20 mouse cellular contexts compared by ENCODE assay signal in the genomic region with DNA sequence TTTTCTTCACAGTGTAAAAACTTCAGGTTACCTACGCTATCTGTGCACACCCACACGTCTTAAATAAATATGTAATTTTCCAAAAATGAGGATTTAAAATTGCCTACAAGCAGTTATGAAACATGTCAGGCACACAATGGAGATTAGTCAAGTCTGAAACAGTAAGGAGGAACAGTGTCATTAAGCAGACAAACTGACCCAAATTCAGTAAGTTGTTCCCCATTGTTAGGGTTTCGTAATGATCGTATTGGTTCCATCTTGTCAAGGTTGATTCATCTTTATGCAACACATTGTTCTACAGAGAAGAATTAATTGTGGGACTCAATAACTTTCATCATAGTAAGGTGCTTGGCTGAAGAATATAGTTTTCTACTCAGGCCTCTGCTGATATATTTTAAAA.
A peak's percentile ranks its signal among the peaks of the same experiment; 100 is the strongest.
DNase-seq lines count a peak whose midpoint lies in the region; ATAC-seq and TF ChIP-seq lines count a peak whose summit lies in the region.
"Had no signal": no experiment of that assay in that cellular context is flagged by ENCODE, and none has a peak within 500 bp of the region (broad histone marks: within the 10 kb centered on the region; RNA-seq: fewer than 3 reads in every experiment).

No protein-coding gene starts in this region.

- ATAC-seq in common myeloid progenitor, adult 5-6 weeks (replicated peaks; ENCODE audit: low read depth, poor library complexity, severe bottlenecking) = 0 out of 2 replicates have a peak, but pooled peaks have one; percentile 37
- ATAC-seq in megakaryocyte, adult 5-6 weeks (ENCODE audit: poor library complexity, severe bottlenecking) = peak; percentile 75
- 0 out of 2 replicates have a peak, but pooled peaks have one; percentile 65 for ATAC-seq in monocyte, adult 5-6 weeks (replicated peaks; ENCODE audit: insufficient number of reproducible peaks, low FRiP score, low TSS enrichment, poor library complexity, severe bottlenecking)
- ATAC-seq: activated CD4-positive, CD25-positive, alpha-beta regulatory T cell, adult 4 months; forebrain, embryonic 13.5 days; forebrain, embryonic 15.5 days; forebrain, postnatal 0 days; Patski had no signal

- TF ChIP-seq POLR2A in bone marrow macrophage, adult 2 months (IDR thresholded peaks at IDR 0.05; ENCODE audit: borderline replicate concordance, low read depth, low read length) = no peak

- peaks cover 19% of the 10 kb centered on the region for H3K4me1 ChIP-seq in bone marrow macrophage, adult 2 months (ENCODE audit: control insufficient read depth, insufficient read depth, low read length)
- H3K4me1 ChIP-seq: embryonic facial prominence, embryonic 10.5 days; embryonic facial prominence, embryonic 12.5 days; forebrain, embryonic 13.5 days; forebrain, embryonic 15.5 days had no signal

- no peak overlapping the region for H3K4me3 ChIP-seq in bone marrow macrophage, adult 2 months (ENCODE audit: insufficient read depth, low read length)
- H3K4me3 ChIP-seq: embryonic facial prominence, embryonic 10.5 days; embryonic facial prominence, embryonic 12.5 days; forebrain, embryonic 13.5 days; forebrain, embryonic 15.5 days had no signal

- DNase-seq in kidney, postnatal 36 days = no peak
- DNase-seq in adrenal gland, postnatal 36 days = no peak
- DNase-seq in cerebellum, postnatal 36 days = no peak
- DNase-seq: adrenal gland, adult 8-10 months; adrenal gland, postnatal 14 days; cerebellum, adult 11-12 months; cerebellum, adult 8-10 months; cerebellum, adult 9-11 months; cerebellum, postnatal 14 days; forebrain, postnatal 0 days had no signal

- peak overlapping the region; percentile 19; the same call in 1 of the 2 replicates for H3K27ac ChIP-seq in bone marrow macrophage, adult 2 months (ENCODE audit: insufficient read depth, low read depth, low read length)
- H3K27ac ChIP-seq: embryonic facial prominence, embryonic 10.5 days; embryonic facial prominence, embryonic 12.5 days; forebrain, embryonic 13.5 days; forebrain, embryonic 15.5 days had no signal

- TF ChIP-seq CTCF in bone marrow macrophage, adult 2 months (IDR thresholded peaks at IDR 0.05; ENCODE audit: low read depth, low read length) = no peak
